Mouse (Mus musculus) hematopoietic stem cell, adult 5-6 weeks (primary cell): ENCODE data around the gene Ispd. TPM values are rescaled to one million over a fixed set of nuclear protein-coding genes. Genes with fewer than 3 reads are reported as not detected.

Experiments used
- ATAC-seq, 2 experiments: fragments of 125-278 bp in 1 of 2; replicated peaks in 1 of 2; 2 replicates each; pipeline ENCODE4 v1.8.0; 2016 to 2017; ENCODE audit warnings: inconsistent platforms in 2 of 2, mild to moderate bottlenecking in 2 of 2, moderate number of reproducible peaks in 2 of 2, low read depth in 1 of 2, moderate TSS enrichment in 1 of 2; ENCODE audit not compliant: low FRiP score in 2 of 2, poor library complexity in 2 of 2, severe bottlenecking in 2 of 2, insufficient read depth in 1 of 2, low TSS enrichment in 1 of 2
- total RNA-seq: library from RNA; stranded (forward); fragments of 172-1452, 232-1000 nt; gene quantifications from 2 replicates; pipeline ENCODE4 v1.2.3, GENCODE M21; 2017

The Ispd gene
- total RNA-seq, 1 experiment from 2014 or later = 7.4 TPM

DNA sequence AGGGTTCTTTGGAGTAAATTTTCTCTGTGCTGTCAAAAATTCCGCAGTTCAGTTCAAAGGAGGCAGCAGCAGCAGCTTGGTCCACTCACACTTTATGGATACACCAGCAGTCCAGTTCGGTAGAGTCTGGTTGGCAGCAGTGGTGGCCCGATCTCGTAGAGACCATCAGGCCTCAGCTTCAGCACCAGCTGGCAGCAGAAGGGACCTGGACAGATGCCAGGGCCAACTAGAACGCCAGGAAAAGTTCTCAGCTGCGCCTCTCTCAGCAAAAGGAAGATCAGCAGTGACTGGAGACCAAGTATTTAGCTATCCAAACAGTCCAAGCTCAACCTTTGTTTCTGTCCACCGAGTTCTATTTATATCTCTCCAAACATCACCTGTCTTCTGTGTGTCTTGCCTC lies 281.2 kb downstream of the Ispd start:
- ATAC-seq = no peak

DNA sequence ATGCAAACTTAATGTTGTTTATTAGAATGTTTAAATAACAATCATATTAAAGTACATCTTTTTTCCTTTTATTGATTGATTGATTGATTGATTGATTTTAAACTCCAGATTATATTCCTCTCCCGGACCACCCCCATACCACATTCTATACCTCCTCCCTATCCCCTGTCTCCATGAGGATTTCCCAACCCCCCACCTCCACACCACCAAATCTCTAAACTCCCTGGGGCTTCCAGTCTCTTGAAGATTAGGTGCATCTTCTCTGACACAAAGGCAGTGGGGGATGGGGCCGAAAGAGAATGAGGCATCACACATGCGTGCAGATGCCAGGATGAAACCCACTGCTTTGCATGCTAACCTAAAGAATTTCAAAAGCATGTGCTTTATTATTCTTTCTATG lies 283.5 kb downstream of the Ispd start:
- ATAC-seq = no peak

DNA sequence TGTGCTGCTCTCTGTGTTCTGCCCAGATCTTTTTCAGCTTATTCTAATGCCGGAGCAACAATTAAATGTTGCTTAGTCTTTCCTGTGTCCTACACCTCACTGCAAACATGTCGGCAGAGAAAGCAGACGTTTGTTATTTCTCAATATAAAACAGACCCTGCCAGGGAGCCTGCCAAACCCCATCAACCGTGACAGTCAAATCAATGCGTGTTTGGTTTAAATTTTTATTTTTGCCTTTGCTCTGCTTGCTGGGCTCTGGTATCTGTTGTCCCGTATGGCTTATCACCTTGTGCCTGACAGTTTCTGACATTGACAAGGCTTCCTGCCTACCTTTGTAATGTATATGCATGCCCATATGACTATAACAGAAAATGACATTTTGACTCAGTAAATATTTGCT lies 285.5 kb downstream of the Ispd start:
- no peak for ATAC-seq

DNA sequence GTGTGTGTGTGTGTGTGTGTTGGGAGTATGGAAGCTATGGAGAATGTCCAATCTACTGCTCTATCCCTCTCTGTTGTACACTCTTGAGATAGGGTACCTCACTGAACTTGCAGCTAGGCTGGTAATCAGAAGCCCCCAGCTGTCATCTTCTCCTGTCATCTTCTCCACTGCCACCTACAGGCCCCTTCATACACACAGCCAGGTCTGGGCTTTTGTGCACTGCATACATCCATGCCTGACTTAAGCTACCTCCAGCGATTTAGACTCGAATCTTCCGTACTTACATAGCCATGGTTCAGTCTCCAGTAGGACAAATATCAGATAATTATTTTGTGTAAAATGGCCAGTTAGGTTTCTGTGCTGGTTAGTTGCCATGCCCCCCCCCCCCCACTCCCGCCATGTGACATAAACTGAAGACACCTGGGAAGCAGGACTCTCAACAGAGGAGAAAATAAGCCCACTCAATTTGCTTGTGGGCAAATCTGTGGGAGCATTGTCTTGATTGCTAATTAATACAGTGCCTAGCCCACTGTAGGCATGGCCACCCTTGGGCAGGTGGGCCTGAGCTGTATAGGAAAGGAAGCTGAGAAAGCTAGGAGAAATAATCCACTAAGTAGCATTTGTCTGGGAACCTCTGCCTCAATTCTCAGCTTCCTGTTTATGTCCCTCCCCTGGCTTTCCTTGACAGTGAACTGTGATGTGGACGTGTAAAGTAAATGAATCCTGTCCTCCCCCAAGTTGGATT lies 289.1 kb downstream of the Ispd start:
- ATAC-seq = no peak

DNA sequence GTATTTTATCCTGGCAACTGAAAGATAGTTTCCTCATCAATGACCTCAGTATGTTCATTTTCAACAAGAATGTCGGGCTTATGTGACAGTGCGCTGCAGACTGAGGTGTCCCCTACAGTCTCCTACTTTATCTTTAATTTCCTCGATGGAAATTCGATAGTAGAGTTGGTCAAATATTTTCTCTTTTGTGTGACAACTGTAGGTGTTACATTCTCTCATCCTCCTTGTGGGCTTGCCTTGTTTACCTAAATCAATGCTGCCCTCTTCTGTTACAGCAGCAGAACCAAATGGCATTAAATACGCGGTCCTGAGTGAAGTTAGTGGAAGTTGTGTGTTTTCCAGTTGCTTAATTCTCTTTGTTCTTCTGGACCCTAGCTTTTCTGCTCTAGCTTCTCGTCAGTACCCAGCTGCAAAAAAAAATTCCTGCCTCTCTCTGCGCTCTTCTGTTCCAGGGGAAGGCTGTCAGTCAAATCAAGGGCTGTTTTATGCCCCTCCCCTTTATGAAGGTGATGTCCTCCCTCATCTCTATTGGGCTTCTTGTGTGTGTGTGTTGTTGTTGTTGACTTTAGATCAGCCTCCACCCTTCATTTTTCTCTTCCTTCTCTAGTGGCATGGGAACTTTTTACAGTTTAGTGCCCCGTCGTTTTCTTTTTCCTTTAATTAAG lies 289.8 kb downstream of the Ispd start:
- ATAC-seq = peak; percentile 42 to 56; a peak in 1 of 4 replicates

DNA sequence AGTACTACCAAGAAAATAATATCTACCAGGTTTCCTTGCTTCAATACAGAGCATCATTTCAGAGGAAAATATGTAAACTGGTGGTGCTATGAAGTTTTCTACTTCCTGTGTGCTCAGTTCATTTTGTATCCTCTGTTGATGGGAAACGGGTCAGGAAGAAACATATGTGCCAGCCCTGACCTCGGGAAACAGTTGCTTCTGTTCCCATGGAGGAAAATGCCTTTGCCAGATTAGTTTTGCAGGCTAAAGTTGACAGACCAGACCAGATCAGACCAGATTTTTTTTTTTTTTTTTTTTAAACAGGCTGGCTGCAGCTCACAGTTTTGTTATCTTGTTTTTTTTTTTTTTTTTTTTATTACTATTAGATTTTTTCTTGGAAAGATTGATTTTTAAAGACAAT lies 293.2 kb downstream of the Ispd start:
- ATAC-seq = no peak

DNA sequence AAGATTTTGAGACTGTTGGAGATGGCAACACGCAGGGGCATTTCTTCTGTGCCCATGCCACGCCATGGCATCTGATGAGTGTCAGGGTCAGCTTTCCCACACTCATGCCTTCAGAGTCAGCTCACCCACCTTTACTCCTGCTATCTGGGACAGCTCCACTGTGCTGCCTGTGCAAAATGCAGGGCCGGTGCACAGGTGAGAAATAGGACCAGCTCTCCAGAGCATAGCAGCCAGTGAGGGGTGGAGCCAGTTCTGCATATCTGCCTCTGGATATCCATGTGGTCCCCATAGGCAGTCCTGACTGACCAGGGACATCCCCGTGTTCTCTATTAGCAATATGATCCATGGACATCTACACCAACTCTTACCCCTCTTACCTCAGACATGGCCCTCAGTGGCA lies 297.0 kb downstream of the Ispd start:
- ATAC-seq = no peak

DNA sequence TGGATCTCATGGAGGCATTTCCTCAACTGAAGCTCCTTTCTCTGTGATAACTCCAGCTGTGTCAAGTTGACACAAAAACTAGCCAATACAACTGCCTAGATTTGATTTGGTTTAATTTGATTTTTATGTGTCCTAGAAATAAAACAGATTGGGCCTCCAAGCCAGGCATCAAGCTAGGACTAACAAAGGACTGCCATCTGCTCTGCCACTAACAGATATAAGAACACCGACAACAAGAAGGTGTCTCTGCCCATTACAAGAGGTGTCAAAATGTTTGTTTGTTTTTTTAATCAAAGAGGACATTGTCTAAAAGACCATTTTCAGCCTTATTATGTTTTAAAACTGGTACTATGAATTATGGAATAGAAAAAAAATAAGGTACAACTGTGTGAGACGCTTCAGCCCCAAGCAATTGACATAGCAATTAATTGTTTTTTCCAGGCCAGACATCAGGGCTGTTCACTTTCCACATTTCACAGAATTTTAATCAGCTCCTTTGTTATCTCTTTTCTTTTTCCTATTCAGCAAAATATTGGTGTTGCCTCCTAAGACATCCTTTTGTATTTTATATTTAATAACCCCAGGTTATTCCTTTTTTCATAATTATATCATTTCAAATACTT lies 299.7 kb downstream of the Ispd start:
- no peak for ATAC-seq

DNA sequence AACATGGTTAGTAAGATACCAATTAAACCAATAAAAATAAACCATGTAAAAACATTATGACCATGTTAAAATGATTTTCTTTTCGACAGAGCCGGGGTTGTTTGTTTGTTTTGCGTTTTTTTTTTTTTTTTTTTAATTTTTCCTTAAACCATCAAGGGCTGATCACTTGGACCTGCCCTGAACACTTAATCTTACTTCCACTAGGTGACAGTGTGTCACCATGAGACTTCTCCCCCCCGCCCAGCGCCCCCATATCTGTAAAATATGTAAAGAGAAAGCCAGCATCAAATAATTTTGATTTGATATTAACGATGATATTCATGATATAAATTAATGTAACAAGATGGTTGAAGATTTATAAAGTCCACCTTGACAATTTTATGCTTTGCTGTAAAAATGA lies 300.5 kb downstream of the Ispd start:
- no peak for ATAC-seq

DNA sequence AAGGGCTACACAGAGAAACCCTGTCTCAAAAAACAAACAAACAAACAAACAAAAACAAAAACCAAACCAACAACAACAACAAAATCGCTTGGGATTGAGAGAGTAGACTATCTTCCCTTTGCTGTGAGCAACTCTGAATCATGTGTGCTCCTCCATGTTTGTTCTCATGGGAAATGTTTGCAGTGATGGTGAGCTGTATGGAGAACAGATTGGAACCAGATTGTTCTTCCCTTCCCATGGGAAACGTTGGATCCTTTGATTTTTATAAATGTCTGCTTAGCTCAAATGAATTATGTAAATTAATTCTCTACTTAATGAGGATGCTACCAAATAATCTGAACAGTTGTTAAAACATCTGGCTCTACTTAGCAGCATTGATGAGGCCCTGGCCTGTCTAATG lies 312.8 kb downstream of the Ispd start:
- no peak for ATAC-seq

DNA sequence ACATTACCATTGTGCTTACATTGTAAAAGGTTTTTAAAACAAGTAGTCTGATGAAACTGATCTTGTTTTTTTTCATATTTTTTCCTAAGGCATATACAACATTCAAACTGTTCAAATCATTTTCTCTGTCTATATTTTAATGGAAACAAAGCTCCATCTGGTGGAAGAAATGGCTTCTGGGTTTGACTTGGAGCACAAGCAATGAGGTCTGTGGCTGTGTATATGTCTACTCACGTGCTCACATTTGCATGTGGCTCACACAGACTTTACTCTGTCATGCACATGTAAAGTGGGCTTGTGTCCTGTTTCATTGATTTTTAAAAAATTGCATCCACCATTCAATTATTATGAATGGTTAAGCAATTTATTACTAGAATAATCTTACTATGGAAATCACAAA lies 323.1 kb downstream of the Ispd start:
- no peak for ATAC-seq

DNA sequence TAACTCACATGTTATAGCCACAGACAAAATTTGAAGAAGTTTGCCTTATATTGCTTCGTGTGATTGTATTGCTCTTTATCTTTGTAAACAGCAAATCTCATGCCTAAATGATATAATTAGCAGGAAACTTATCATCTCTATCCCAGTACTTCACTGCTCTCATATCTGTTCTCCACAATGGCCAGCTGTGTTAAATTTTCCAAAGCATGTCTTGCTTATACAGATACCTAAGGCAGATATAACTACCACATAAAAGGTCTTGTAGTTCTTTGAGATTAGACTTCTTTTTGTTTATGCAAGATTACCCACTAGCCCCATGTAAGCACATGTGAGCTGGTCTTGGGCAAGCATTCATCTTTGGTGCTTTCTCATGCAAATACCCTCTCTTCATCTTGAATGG lies 327.6 kb downstream of the Ispd start:
- ATAC-seq = no peak

DNA sequence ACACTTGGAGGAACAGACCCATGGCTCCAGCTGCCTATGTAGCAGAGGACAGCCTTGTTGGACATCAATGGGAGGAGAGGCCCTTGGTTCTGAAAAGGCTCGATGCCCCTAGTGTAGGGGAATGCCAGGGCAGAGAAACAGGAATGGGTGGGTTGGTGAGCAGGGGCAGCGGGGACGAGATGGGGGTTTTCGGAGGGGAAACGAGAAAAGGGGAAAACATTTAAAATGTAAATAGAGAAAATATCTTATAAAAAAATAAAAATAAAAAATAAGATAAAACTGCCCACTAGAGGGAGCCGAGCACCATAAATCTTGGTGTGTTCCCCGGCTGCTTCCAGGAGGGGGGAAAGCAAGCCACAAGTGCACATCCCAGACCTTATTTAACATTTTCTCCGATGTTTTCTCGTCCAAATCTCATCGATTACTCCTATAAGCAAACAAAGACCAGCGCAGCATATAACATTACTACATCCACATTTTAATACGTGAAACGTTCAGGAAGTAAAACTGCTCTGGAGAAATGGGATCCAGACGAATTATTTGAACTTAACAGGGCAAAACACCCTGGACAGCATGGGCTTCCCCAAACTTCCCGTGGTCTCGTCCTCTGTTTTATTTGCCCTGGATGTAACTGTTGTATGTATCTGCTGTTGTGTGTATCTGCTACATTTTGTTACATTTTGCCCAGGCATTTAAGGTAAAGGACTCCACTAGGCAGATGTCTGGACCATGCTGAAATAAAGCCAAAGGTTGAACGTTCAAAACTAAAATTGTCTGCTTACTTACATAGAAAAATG lies 332.8 kb downstream of the Ispd start:
- peak; percentile 45 to 76; a peak in 2 of 4 replicates for ATAC-seq

DNA sequence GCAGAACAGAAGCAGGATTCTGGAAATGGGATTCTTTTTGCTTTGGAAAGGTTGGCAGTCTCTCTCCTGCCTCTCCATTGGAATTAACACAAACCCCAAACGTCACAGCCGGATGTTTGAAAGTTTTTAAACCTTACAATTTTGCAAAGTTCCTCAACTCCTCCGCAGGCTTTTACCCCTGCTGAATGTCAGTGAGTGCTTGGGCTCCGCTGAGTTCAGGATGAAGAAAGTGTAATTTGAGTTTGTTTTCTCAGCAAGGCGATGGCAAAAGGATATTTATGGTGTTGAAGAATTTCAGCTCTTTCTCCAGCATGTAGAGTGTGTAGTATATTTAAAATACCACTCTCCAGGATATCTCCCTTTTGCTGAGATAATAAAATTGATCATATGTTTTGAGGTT lies 336.3 kb downstream of the Ispd start:
- no peak for ATAC-seq

DNA sequence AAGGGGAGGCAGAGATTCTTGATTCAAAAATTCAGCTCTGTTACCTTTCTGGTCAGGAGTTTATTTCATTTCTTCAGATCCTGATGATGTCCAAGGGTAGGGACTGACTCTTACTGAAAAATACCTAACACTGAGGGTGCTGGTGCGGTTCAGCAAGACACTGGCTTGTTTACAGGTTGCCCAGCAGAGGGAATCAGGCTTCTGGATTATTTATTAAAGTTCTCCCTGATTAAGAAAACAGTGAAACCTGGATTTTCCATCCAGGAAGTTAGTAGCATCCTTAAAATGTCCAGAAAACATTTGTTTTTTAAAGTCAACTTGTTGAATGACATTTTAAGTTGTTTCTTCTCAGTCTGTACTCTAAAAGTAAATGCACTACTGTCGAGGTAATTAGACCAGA lies 337.2 kb downstream of the Ispd start:
- ATAC-seq = no peak

DNA sequence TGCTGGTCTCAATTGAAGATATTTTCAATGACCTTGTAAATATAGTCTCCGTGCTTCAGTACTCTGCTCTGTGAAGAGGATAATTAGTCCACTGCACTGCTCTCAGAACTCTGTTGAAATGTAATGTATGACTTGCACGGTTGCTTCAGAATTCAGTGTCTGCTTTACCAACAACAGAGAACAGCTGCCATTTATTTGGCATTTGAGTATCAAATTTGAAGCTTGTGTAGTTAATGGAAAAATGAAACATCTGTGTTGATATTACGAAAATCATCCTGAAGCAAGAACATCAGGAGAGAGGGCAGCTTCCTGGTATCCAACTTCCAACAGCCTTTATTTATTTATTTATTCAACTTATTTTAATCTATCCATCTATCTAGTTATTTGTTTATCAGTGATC lies 337.8 kb downstream of the Ispd start:
- no peak for ATAC-seq

DNA sequence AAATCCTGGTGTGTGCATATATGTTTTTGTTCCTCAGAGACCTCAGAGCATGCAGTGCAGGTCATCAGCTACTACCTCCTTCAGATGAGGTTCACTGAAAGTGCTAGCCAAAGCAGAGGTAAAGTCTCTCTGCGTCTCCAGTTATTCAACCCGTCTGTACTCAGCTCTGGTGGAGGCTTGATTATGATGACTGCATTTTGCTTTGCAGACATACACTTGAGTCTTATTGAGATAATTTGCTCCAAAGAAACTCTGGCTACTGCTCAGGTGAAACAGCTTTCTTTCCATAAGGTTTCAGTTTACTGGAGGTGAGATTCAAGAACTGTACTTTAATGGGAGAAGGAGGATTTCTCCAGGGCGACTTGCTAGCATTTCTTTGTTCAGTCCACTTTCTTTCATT lies 339.5 kb downstream of the Ispd start:
- no peak for ATAC-seq

DNA sequence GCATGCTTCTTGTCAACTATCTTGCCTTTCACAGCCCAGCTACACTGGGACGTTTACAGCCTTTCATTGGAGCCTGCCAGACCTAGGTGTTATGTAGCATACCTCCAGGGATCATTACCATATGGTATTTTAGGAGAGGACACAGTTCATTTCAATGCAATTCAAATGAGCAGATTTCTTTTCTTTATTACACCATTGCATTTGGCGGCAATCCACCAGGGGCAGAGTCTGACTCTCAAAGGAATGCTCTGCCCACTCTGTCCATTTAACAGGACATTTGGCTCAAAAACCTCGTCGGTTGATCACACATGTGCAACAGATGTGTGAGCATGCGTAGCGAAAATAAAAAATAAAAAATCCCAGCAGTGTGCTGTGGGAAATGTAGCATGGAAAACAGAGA lies 340.0 kb downstream of the Ispd start:
- no peak for ATAC-seq
